Mouse (Mus musculus) cerebellum, adult 2 months (tissue): Measurements from ENCODE around the gene Aldh1l1.

Source experiments
- CTCF ChIP-seq: fragments of 200-500 bp; IDR thresholded peaks from 2 replicates; pipeline ENCODE4 v1.5.1; 2011; ENCODE audit warnings: low read depth, mild to moderate bottlenecking, control low read depth, low read length, moderate library complexity, borderline replicate concordance; ENCODE audit not compliant: insufficient read depth
- POLR2A ChIP-seq: fragments of 200-500 bp; IDR thresholded peaks from 2 replicates; pipeline ENCODE4 v1.6.1; 2011; ENCODE audit warnings: low read length, control low read depth, borderline replicate concordance; ENCODE audit not compliant: insufficient read depth

- TF ChIP-seq CTCF (no peak), POLR2A (no peak)
Measured at GRCm38 (mm10) chr6:90643057-90643456, 156.8 kb downstream of the Aldh1l1 start.
